Mouse (Mus musculus): ENCODE results near the gene Sept9. TPM values are rescaled to one million over a fixed set of nuclear protein-coding genes. Genes with fewer than 3 reads are reported as not detected.

The Sept9 gene
- polyA plus RNA-seq, 1 experiment from 2014 or later: 202 TPM

GRCm38 (mm10) chr11:117269053-117269702, 69.7 kb downstream of the Sept9 start:
- Histone ChIP-seq H3K27ac (peak overlapping the region; percentile 66), H3K27me3 (no peaks in the 10 kb centered on the region), H3K4me1 (peaks cover 80% of the 10 kb centered on the region), H3K4me3 (peak overlapping the region; percentile 90; the same call in 1 of the 2 replicates), H3K4me2 (peak overlapping the region; percentile 83), H3K36me3 (peaks cover 4% of the 10 kb centered on the region; the same call in 1 of the 2 replicates), H3K9ac (peak overlapping the region; percentile 91), H3K9me3 (no peaks in the 10 kb centered on the region)
- 51% methylated on average over 8 of the region's 8 CpGs for WGBS
- ATAC-seq (ENCODE audit: insufficient number of reproducible peaks, insufficient read depth, low FRiP score, low TSS enrichment, low read depth): no peak

DNA sequence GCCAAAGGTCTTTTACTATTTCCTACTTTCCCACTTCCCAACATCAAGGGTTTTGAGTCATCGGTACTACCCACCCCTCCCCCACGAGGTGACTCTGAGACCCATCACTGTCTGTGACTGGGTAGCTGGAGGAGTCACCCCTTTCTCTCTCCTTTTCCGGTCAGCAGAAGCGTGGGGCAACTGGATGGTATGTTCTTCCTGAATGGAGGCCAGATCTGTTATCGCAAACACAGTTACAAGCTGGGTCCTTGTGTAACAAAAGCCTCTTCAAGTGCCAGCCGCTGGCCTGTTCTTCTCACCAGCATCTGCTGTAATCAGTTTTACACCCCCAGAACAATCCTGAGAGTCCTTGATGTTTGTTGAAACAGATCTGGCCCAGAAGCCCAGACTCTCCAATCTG, 70.5 kb downstream of the Sept9 start:
- no peaks in the 10 kb centered on the region for H3K9me3 ChIP-seq
- no peak overlapping the region for H3K4me3 ChIP-seq
- peaks cover 4% of the 10 kb centered on the region; the same call in 1 of the 2 replicates for H3K36me3 ChIP-seq
- H3K9ac ChIP-seq: peak overlapping the region; percentile 27; the same call in 1 of the 2 replicates
- 62% methylated on average over 6 of the region's 6 CpGs for WGBS
- H3K4me2 ChIP-seq: no peak overlapping the region
- H3K27ac ChIP-seq: no peak overlapping the region
- no peak for ATAC-seq (ENCODE audit: insufficient number of reproducible peaks, insufficient read depth, low FRiP score, low TSS enrichment, low read depth)
- H3K27me3 ChIP-seq: no peaks in the 10 kb centered on the region
- peaks cover 79% of the 10 kb centered on the region for H3K4me1 ChIP-seq

GRCm38 (mm10) chr11:117274973-117275372, 75.5 kb downstream of the Sept9 start:
- H3K36me3 ChIP-seq: peaks cover 4% of the 10 kb centered on the region; the same call in 1 of the 2 replicates
- H3K4me3 ChIP-seq: no peak overlapping the region
- peak overlapping the region; percentile 33; the same call in 1 of the 2 replicates for H3K9ac ChIP-seq
- H3K27me3 ChIP-seq: no peaks in the 10 kb centered on the region
- ATAC-seq (ENCODE audit: insufficient number of reproducible peaks, insufficient read depth, low FRiP score, low TSS enrichment, low read depth): no peak
- H3K9me3 ChIP-seq: no peaks in the 10 kb centered on the region
- H3K27ac ChIP-seq: peak overlapping the region; percentile 45; the same call in 1 of the 2 replicates
- WGBS: 43% methylated on average over 5 of the region's 5 CpGs
- H3K4me1 ChIP-seq: peaks cover 89% of the 10 kb centered on the region
- H3K4me2 ChIP-seq: no peak overlapping the region

- 26% methylated on average over 6 of the region's 6 CpGs for WGBS
- H3K9ac ChIP-seq: peak overlapping the region; percentile 58
- no peak for ATAC-seq (ENCODE audit: insufficient number of reproducible peaks, insufficient read depth, low FRiP score, low TSS enrichment, low read depth)
Observed at GRCm38 (mm10) chr11:117275999-117276398, 76.5 kb downstream of the Sept9 start.

DNA sequence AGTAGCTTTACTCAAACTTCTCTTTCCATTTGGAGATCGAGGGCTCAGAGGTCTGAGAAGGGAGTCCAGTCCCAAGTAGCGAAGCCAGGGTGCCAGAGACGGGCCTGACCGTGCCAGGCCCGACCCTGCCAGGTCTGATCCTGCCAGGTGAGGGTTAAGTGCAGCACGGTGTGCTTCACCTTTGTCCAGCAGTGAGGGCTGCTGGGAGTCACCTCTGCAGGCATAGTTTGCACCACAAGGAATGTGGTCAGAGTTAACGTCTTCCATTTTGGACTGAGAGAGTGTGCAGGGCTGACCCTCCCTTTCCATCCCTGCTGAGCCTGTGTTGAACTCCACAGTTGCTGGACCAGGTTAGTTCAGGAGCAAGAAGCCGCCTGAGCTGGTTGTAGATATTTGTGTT, 77.5 kb downstream of the Sept9 start:
- H3K9ac ChIP-seq: no peak overlapping the region
- H3K4me3 ChIP-seq: no peak overlapping the region
- H3K4me2 ChIP-seq: no peak overlapping the region
- peaks cover 98% of the 10 kb centered on the region for H3K4me1 ChIP-seq
- no peaks in the 10 kb centered on the region for H3K36me3 ChIP-seq
- WGBS: 60% methylated on average over 8 of the region's 8 CpGs
- H3K9me3 ChIP-seq: no peaks in the 10 kb centered on the region
- peak overlapping the region; percentile 44; the same call in 1 of the 2 replicates for H3K27ac ChIP-seq
- H3K27me3 ChIP-seq: no peaks in the 10 kb centered on the region
- ATAC-seq (ENCODE audit: insufficient number of reproducible peaks, insufficient read depth, low FRiP score, low TSS enrichment, low read depth): no peak

More at GRCm38 (mm10) chr11:117275999-117276398, 76.5 kb downstream of the Sept9 start:
- H3K4me2 ChIP-seq: no peak overlapping the region
- no peaks in the 10 kb centered on the region for H3K9me3 ChIP-seq
- peaks cover 4% of the 10 kb centered on the region; the same call in 1 of the 2 replicates for H3K36me3 ChIP-seq
- H3K27me3 ChIP-seq: no peaks in the 10 kb centered on the region
- H3K4me1 ChIP-seq: peaks cover 93% of the 10 kb centered on the region
- peak overlapping the region; percentile 45; the same call in 1 of the 2 replicates for H3K27ac ChIP-seq
- H3K4me3 ChIP-seq: no peak overlapping the region

DNA sequence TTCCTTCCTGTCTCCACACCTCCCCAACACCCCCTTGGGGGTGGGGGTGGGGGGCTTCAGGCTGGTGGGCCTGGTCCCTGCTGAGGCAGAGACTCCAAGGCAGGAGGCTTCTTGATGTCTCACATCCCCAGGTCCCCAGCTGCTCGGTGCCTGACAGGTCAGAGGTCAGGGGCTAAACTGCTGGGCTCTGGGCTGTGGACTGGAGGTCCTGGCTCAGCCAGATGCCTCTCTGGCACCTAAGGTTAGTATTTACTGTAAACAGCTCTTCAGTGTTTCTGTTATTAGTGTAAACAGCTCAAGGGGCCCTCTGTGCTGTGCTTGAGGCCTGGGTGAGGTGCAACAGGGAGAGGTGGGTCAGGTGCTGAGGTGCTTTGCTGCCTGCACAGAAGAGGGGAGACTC, 78.7 kb downstream of the Sept9 start:
- WGBS: 12% methylated on average over 1 of the region's 1 CpGs
- no peak for ATAC-seq (ENCODE audit: insufficient number of reproducible peaks, insufficient read depth, low FRiP score, low TSS enrichment, low read depth)
- peak overlapping the region; percentile 14; the same call in 1 of the 2 replicates for H3K4me2 ChIP-seq
- H3K4me1 ChIP-seq: peaks cover 98% of the 10 kb centered on the region
- 0 out of 2 replicates have a peak overlapping the region, but pooled peaks have one; percentile 33 for H3K27ac ChIP-seq
- H3K9ac ChIP-seq: 0 out of 2 replicates have a peak overlapping the region, but pooled peaks have one; percentile 7
- H3K36me3 ChIP-seq: peaks cover 9% of the 10 kb centered on the region
- H3K4me3 ChIP-seq: no peak overlapping the region
- no peaks in the 10 kb centered on the region for H3K27me3 ChIP-seq
- no peaks in the 10 kb centered on the region for H3K9me3 ChIP-seq

DNA sequence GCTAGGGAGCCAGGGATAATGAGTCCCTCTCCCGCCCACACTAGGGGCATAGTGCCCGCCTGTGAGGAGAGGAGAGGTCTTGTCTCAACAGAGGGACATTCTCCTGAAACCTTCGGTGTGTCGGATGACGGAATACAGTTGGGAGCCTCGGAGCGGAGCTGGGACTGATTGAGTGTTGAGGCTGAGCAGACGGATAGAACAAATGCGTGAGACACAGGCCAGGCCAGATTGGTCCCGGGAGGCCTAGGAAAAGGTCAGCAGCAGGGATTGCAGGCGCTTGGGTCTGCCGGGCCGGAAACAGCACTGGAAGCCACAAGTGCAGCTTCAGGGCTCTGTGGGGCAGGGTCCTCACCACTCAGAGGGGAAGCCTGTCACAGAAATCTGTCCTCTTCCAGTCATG, 79.1 kb downstream of the Sept9 start:
- Histone ChIP-seq H3K4me3 (no peak overlapping the region), H3K9me3 (no peaks in the 10 kb centered on the region), H3K36me3 (peaks cover 9% of the 10 kb centered on the region), H3K9ac (0 out of 2 replicates have a peak overlapping the region, but pooled peaks have one; percentile 7), H3K4me1 (peaks cover 98% of the 10 kb centered on the region), H3K4me2 (peak overlapping the region; percentile 14; the same call in 1 of the 2 replicates), H3K27me3 (no peaks in the 10 kb centered on the region), H3K27ac (peak overlapping the region; percentile 33; the same call in 1 of the 2 replicates)
- 29% methylated on average over 13 of the region's 13 CpGs for WGBS
- no peak for ATAC-seq (ENCODE audit: insufficient number of reproducible peaks, insufficient read depth, low FRiP score, low TSS enrichment, low read depth)

DNA sequence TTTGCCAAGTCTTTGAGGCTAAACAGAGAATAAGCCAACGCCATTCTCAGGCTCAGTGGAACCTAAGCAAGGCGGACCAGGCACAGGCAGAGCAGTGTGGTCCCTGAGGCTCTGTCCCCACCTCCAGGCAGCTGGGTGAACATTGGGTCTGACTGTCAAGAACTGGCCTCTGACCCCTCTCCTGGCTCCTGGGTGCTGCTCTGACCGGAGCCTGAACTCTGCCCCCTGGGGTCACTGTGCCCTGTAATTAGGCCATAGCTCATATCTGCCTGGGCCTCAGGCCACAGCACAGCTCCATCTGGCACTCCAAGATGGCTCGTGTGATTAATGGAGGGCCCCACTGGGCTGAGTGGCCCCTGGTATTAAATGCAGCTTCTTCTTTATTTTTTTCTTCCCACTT, 80.5 kb downstream of the Sept9 start:
- H3K9me3 ChIP-seq: no peaks in the 10 kb centered on the region
- ATAC-seq (ENCODE audit: insufficient number of reproducible peaks, insufficient read depth, low FRiP score, low TSS enrichment, low read depth): no peak
- peaks cover 99% of the 10 kb centered on the region for H3K4me1 ChIP-seq
- H3K27me3 ChIP-seq: no peaks in the 10 kb centered on the region
- 0 out of 2 replicates have a peak overlapping the region, but pooled peaks have one; percentile 28 for H3K9ac ChIP-seq
- WGBS: 36% methylated on average over 4 of the region's 4 CpGs
- no peak overlapping the region for H3K4me3 ChIP-seq
- peaks cover 9% of the 10 kb centered on the region for H3K36me3 ChIP-seq
- peak overlapping the region; percentile 29; the same call in 1 of the 2 replicates for H3K27ac ChIP-seq
- H3K4me2 ChIP-seq: no peak overlapping the region

GRCm38 (mm10) chr11:117283048-117283888, 83.8 kb downstream of the Sept9 start:
- WGBS: 61% methylated on average over 11 of the region's 11 CpGs
- no peak for ATAC-seq (ENCODE audit: insufficient number of reproducible peaks, insufficient read depth, low FRiP score, low TSS enrichment, low read depth)
- Histone ChIP-seq H3K27me3 (no peaks in the 10 kb centered on the region), H3K4me1 (peaks cover 99% of the 10 kb centered on the region), H3K4me2 (no peak overlapping the region), H3K27ac (peak overlapping the region; percentile 89), H3K36me3 (peaks cover 12% of the 10 kb centered on the region), H3K4me3 (no peak overlapping the region), H3K9ac (peak overlapping the region; percentile 59), H3K9me3 (no peaks in the 10 kb centered on the region)

DNA sequence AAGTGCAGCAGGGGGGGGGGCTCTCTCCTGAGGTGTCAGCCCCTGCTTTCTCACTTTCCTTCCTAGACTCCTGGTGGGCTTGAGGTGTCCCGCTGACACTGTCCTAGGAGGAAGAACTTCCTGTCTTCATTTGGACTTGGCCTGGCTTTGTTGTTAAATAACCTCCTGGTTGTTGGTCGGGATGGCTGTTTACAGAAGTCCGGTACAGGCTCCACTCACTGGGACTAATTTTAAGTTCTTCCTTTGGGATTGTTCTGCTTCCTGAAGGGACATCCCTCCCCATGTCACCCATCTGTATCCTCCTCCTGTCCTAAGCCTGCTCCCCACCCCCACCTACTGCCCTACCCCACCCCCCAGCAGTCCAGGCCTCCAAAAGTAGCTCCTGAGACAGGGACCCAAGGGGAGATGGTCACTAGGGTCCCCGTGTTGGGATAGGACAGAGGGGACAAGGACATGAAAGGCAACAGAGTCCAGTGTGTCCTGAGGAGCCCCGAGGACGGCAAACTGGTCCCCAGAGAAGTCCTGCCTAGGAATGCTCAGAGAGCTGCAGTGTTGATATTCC, 84.5 kb downstream of the Sept9 start:
- H3K4me1 ChIP-seq: peaks cover 98% of the 10 kb centered on the region
- H3K27me3 ChIP-seq: no peaks in the 10 kb centered on the region
- peaks cover 16% of the 10 kb centered on the region for H3K36me3 ChIP-seq
- H3K4me2 ChIP-seq: no peak overlapping the region
- 39% methylated on average over 6 of the region's 6 CpGs for WGBS
- peak overlapping the region; percentile 89 for H3K27ac ChIP-seq
- ATAC-seq (ENCODE audit: insufficient number of reproducible peaks, insufficient read depth, low FRiP score, low TSS enrichment, low read depth): no peak
- peak overlapping the region; percentile 59 for H3K9ac ChIP-seq
- H3K9me3 ChIP-seq: no peaks in the 10 kb centered on the region
- H3K4me3 ChIP-seq: no peak overlapping the region

Data from embryonic facial prominence, embryonic 13.5 days (tissue).